Mouse (Mus musculus): ENCODE results near the gene Fgfr3. TPM values are rescaled to one million over a fixed set of nuclear protein-coding genes. Genes with fewer than 3 reads are reported as not detected.

Fgfr3 gene
- polyA plus RNA-seq, 1 experiment from 2014 or later = 32.9 TPM

DNA sequence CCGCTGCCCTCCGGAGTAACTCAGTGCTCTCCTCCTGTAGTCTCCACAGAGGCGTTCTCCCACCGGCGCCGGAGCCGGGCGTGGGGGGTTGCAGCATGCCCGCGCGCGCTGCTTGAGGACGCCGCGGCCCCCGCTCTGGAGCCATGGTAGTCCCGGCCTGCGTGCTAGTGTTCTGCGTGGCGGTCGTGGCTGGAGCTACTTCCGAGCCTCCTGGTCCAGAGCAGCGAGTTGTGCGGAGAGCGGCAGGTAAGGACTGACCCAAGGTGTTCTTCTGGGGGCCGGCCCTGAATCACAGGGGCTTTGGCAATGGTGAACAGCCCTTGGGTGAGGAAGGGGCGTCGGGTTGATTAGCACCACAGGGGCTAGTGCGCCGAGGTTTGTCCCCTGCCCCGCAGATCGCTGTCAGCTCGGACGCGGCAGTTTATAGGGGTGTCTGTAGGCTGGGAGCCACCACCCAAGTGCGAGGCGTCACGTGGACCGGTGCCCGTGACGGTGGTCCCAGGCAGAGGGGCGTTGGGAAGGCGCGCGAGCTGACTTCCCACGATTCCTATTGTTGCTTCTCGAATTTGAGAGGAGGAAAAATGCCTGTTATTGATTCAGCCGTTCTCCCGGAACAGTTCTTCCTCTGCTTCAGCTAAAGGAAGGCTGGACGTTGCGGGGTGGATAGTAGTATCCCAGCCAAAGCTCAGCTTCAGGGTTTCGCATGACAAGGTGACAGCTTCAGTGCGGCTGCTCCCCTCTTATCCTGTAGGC, 968 bp downstream of the Fgfr3 start:
- no peaks in the 10 kb centered on the region for H3K9me3 ChIP-seq
- peak; percentile 30; the same call in 1 of the 2 replicates for ATAC-seq (replicated peaks)
- H3K4me2 ChIP-seq (replicated peaks) = peak overlapping the region; percentile 95
- peak overlapping the region; percentile 75 for H3K27ac ChIP-seq (replicated peaks)
- peaks cover 54% of the 10 kb centered on the region for H3K4me1 ChIP-seq
- H3K27me3 ChIP-seq = 0 out of 2 replicates have a peak, but pooled peaks cover 4% of the 10 kb centered on the region
- H3K36me3 ChIP-seq = no peaks in the 10 kb centered on the region
- WGBS = under 1% methylated on average over 53 of the region's 53 CpGs
- peak overlapping the region; percentile 72 for H3K9ac ChIP-seq (replicated peaks)
- H3K4me3 ChIP-seq = peak overlapping the region; percentile 73

DNA sequence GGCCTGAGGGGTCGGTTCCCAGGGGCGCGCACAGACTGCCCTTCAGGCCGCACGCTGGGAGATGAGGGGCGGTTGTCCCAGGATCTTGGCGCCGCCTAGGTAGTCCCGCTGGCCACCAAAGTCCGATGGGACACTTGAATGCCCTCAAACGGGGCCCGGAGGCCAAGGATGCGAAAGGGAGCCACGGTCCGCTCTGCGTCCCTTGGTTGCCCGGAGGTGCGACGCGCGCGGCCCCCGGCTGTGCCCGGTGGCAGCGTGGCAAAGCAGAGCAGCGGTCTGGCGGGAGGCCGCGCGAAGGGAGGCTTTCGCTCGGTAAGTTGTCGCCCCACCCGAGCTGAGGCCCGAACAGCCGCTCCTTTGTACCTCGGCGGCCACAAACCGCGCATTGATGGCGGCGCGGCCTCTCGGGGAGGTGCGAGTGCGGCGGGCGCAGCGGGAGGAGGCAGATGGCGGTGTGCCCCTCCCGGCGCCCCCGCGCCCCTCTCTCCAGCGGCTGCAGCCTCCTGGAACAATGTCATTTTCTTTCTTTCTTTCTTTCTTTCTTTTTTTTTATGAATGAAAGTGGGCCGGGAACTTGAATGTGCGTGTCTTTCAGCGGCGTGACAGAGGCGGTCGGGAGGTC, 1.7 kb downstream of the Fgfr3 start:
- Histone ChIP-seq H3K9me3 (no peaks in the 10 kb centered on the region), H3K9ac (replicated peaks) (peak overlapping the region; percentile 72), H3K4me2 (replicated peaks) (peak overlapping the region; percentile 95), H3K36me3 (no peaks in the 10 kb centered on the region), H3K4me3 (peak overlapping the region; percentile 73), H3K4me1 (peaks cover 54% of the 10 kb centered on the region), H3K27me3 (0 out of 2 replicates have a peak, but pooled peaks cover 4% of the 10 kb centered on the region), H3K27ac (replicated peaks) (peak overlapping the region; percentile 75)
- ATAC-seq (replicated peaks) = no peak; the same call in 1 of the 2 replicates
- WGBS = under 1% methylated on average over 61 of the region's 61 CpGs

DNA sequence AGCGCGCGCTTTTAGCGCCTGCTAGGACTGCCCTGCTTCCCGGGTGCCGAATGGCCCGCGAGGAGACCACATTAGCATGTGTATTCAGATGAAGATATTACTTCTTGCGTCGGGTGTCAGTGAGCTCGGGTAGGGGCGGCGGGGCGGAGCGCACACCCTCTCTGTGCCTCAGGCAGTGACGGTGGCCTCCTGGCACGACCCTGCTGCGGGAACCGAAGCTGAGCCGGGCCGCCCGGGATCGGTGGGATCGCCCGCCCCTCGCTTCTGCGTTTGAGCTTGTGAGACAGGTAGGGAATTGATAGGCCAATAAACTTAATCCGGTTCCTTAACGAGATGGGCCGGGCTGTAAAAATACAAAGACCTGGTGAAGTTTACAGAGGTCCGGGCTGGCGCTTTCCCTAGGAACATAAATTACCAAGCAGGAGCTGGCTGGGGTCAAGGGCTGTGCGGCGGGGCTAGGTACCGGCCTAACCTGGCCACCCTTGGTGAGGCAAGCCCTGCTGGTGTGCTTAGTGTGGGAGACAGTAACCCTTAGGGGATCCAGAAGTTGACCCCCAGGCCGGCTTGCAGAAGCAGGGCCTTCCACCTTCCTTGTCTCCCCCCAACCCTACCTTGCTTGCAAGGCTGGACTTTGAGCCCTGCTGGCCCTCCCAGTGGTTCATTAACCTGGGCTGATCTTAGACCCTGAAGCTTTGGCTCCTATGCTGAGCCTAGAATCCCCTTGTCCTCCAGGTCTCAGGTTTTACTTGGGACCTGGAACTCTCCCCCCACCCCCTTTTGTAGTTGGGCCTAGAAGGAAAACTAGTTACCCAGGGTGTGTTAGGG, 2.4 kb downstream of the Fgfr3 start:
- H3K4me1 ChIP-seq = peaks cover 54% of the 10 kb centered on the region
- peak; percentile 31 for ATAC-seq (replicated peaks)

GRCm38 (mm10) chr5:33726081-33726647, 4.7 kb downstream of the Fgfr3 start:
- H3K4me1 ChIP-seq = peaks cover 50% of the 10 kb centered on the region
- peak overlapping the region; percentile 9 for H3K4me3 ChIP-seq
- H3K4me2 ChIP-seq (replicated peaks) = peak overlapping the region; percentile 95
- ATAC-seq (replicated peaks) = no peak
- no peaks in the 10 kb centered on the region for H3K9me3 ChIP-seq
- H3K27me3 ChIP-seq = 0 out of 2 replicates have a peak, but pooled peaks cover 4% of the 10 kb centered on the region
- WGBS = 54% methylated on average over 7 of the region's 7 CpGs
- no peaks in the 10 kb centered on the region for H3K36me3 ChIP-seq
- H3K9ac ChIP-seq (replicated peaks) = no peak overlapping the region
- H3K27ac ChIP-seq (replicated peaks) = peak overlapping the region; percentile 47

More for the DNA sequence above, 2.4 kb downstream of the Fgfr3 start:
- 1% methylated on average over 36 of the region's 36 CpGs for WGBS
- peak overlapping the region; percentile 73 for H3K4me3 ChIP-seq
- 0 out of 2 replicates have a peak, but pooled peaks cover 4% of the 10 kb centered on the region for H3K27me3 ChIP-seq
- peak overlapping the region; percentile 72 for H3K9ac ChIP-seq (replicated peaks)
- no peaks in the 10 kb centered on the region for H3K9me3 ChIP-seq
- H3K4me2 ChIP-seq (replicated peaks) = peak overlapping the region; percentile 95
- peak overlapping the region; percentile 75 for H3K27ac ChIP-seq (replicated peaks)
- H3K36me3 ChIP-seq = no peaks in the 10 kb centered on the region

- WGBS = 58% methylated on average over 1 of the region's 1 CpGs
- Histone ChIP-seq H3K4me2 (replicated peaks) (no peak overlapping the region), H3K36me3 (no peaks in the 10 kb centered on the region), H3K9ac (replicated peaks) (no peak overlapping the region), H3K4me3 (no peak overlapping the region), H3K9me3 (no peaks in the 10 kb centered on the region), H3K4me1 (peaks cover 42% of the 10 kb centered on the region), H3K27me3 (0 out of 2 replicates have a peak, but pooled peaks cover 4% of the 10 kb centered on the region), H3K27ac (replicated peaks) (no peak overlapping the region)
- ATAC-seq (replicated peaks) = no peak
These were observed 5.4 kb downstream of the Fgfr3 start for GRCm38 (mm10) chr5:33726891-33727290.

DNA sequence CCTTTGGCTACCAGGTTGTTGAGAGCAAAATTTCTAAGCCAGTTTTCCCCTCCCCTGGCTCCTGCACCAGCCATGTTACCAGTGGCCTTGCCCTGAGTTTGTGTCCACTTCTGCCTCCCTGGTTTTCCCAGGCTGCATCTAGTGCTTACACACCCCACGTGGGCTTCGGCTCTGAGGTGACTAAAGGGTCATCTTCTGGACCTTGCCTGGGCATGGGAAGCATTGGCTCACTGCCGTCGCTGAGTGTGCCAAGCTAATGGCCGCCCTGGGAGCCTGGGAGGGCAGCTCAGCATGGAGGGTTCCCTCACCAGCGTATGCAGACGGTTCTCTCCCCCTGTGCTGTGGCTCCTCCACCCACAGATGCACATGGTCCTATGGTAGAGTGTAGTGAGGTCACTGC, 7.4 kb downstream of the Fgfr3 start:
- no peak for ATAC-seq (replicated peaks)
- H3K36me3 ChIP-seq = peaks cover 3% of the 10 kb centered on the region; the same call in 1 of the 2 replicates
- peaks cover 28% of the 10 kb centered on the region for H3K4me1 ChIP-seq
- H3K9ac ChIP-seq (replicated peaks) = no peak overlapping the region
- 0 out of 2 replicates have a peak overlapping the region, but pooled peaks have one; percentile 7 for H3K4me2 ChIP-seq (replicated peaks)
- 0 out of 2 replicates have a peak, but pooled peaks cover 2% of the 10 kb centered on the region for H3K27me3 ChIP-seq
- 75% methylated on average over 7 of the region's 7 CpGs for WGBS
- no peak overlapping the region for H3K27ac ChIP-seq (replicated peaks)
- H3K4me3 ChIP-seq = no peak overlapping the region
- H3K9me3 ChIP-seq = no peaks in the 10 kb centered on the region

GRCm38 (mm10) chr5:33730516-33730915, 9.0 kb downstream of the Fgfr3 start:
- ATAC-seq (replicated peaks) = no peak
- no peak overlapping the region; the same call in 1 of the 2 replicates for H3K27ac ChIP-seq (replicated peaks)
- H3K9ac ChIP-seq (replicated peaks) = no peak overlapping the region
- WGBS = 53% methylated on average over 5 of the region's 5 CpGs
- H3K4me3 ChIP-seq = no peak overlapping the region
- peaks cover 13% of the 10 kb centered on the region for H3K4me1 ChIP-seq
- no peaks in the 10 kb centered on the region for H3K27me3 ChIP-seq
- peaks cover 9% of the 10 kb centered on the region; the same call in 1 of the 2 replicates for H3K36me3 ChIP-seq
- H3K4me2 ChIP-seq (replicated peaks) = no peak overlapping the region
- no peaks in the 10 kb centered on the region for H3K9me3 ChIP-seq

DNA sequence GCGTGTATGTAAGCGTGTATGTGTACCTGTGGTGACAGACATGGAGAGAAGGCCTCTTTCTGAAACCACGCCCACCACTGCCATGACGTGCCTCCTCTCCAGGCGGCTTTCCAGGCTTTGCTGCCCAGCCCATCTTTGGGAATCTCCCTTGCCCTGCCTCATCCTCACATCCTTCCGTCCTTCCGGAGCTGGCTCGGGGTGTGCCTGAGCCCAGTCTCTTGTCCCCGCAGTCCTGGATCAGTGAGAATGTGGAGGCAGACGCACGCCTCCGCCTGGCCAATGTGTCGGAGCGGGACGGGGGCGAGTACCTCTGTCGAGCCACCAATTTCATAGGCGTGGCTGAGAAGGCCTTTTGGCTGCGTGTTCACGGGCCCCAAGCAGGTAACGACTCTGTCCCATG, 9.6 kb downstream of the Fgfr3 start:
- ATAC-seq (replicated peaks) = no peak
- no peak overlapping the region for H3K9ac ChIP-seq (replicated peaks)
- 0 out of 2 replicates have a peak overlapping the region, but pooled peaks have one; percentile 11 for H3K4me2 ChIP-seq (replicated peaks)
- H3K27ac ChIP-seq (replicated peaks) = no peak overlapping the region; the same call in 1 of the 2 replicates
- H3K4me3 ChIP-seq = no peak overlapping the region
- WGBS = 64% methylated on average over 21 of the region's 21 CpGs
- peaks cover 9% of the 10 kb centered on the region; the same call in 1 of the 2 replicates for H3K36me3 ChIP-seq
- H3K9me3 ChIP-seq = no peaks in the 10 kb centered on the region
- no peaks in the 10 kb centered on the region for H3K27me3 ChIP-seq
- H3K4me1 ChIP-seq = peaks cover 7% of the 10 kb centered on the region

- no peak overlapping the region for H3K4me2 ChIP-seq (replicated peaks)
- no peaks in the 10 kb centered on the region for H3K27me3 ChIP-seq
- H3K9ac ChIP-seq (replicated peaks) = no peak overlapping the region
- ATAC-seq (replicated peaks) = no peak
- H3K36me3 ChIP-seq = peaks cover 9% of the 10 kb centered on the region; the same call in 1 of the 2 replicates
- H3K4me3 ChIP-seq = no peak overlapping the region
- 0 out of 2 replicates have a peak overlapping the region, but pooled peaks have one; percentile 4 for H3K27ac ChIP-seq (replicated peaks)
- WGBS = 91% methylated on average over 12 of the region's 12 CpGs
- no peaks in the 10 kb centered on the region for H3K9me3 ChIP-seq
- no peaks in the 10 kb centered on the region; the same call in 1 of the 2 replicates for H3K4me1 ChIP-seq
These were observed 12.4 kb downstream of the Fgfr3 start for GRCm38 (mm10) chr5:33733837-33734236.

GRCm38 (mm10) chr5:33735412-33736092, 14.1 kb downstream of the Fgfr3 start:
- Histone ChIP-seq H3K27ac (replicated peaks) (no peak overlapping the region), H3K4me2 (replicated peaks) (no peak overlapping the region), H3K4me1 (no peaks in the 10 kb centered on the region; the same call in 1 of the 2 replicates), H3K9ac (replicated peaks) (no peak overlapping the region), H3K27me3 (no peaks in the 10 kb centered on the region), H3K9me3 (no peaks in the 10 kb centered on the region), H3K4me3 (no peak overlapping the region), H3K36me3 (peaks cover 12% of the 10 kb centered on the region; the same call in 1 of the 2 replicates)
- 87% methylated on average over 16 of the region's 16 CpGs for WGBS
- ATAC-seq (replicated peaks) = no peak

DNA sequence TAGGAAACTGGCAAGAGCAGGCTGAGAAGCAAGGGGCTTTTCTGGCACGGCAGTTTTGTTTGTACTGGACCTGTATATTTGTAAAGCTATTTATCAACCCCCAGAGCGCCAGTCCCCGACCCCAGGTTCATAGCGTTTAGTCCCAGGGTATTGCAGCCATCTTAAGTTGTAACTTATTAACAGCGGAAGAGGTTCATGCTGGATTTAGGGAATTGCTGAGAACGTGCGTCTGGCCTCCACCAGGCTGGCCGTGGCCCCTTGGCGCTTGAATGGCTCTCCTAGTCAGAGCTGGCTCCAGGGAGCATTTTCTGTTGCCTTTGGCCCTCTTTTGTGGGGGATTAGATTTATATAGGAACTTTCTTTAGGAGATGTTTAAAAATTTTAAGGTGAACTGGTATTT, 14.8 kb downstream of the Fgfr3 start:
- H3K4me1 ChIP-seq = no peaks in the 10 kb centered on the region
- H3K9ac ChIP-seq (replicated peaks) = no peak overlapping the region
- no peaks in the 10 kb centered on the region for H3K27me3 ChIP-seq
- H3K9me3 ChIP-seq = no peaks in the 10 kb centered on the region
- H3K27ac ChIP-seq (replicated peaks) = no peak overlapping the region; the same call in 1 of the 2 replicates
- H3K4me3 ChIP-seq = no peak overlapping the region
- no peak for ATAC-seq (replicated peaks)
- WGBS = 73% methylated on average over 9 of the region's 9 CpGs
- peaks cover 15% of the 10 kb centered on the region; the same call in 1 of the 2 replicates for H3K36me3 ChIP-seq
- no peak overlapping the region for H3K4me2 ChIP-seq (replicated peaks)

Data from forebrain, embryonic 15.5 days (tissue).